Mouse (Mus musculus) hindbrain, embryonic 13.5 days (tissue): ENCODE data around the gene Zfp592. TPM values are rescaled to one million over a fixed set of nuclear protein-coding genes. Genes with fewer than 3 reads are reported as not detected.

Experiments used
- polyA plus RNA-seq: library from polyadenylated mRNA; unstranded; fragments of >200 nt; fragmentation: Nextera tagmentation; extraction: Ambion mirVana; gene quantifications from 2 replicates; pipeline ENCODE4 v1.2.1, GENCODE M21; 2015

The Zfp592 gene
- polyA plus RNA-seq, 1 experiment from 2014 or later: 8.8 TPM

Other genes starting within 250 kb of the Zfp592 start
- gene Iqgap1, start 167.7 kb upstream of the Zfp592 start, polyA plus RNA-seq: 21.1 and 23.6 TPM in 2 replicates
- gene Zscan2, start 132.8 kb upstream of the Zfp592 start, polyA plus RNA-seq: 5.3 and 5.8 TPM in 2 replicates
- gene Wdr73, start 92.4 kb upstream of the Zfp592 start, polyA plus RNA-seq: 36.5 and 41.5 TPM in 2 replicates
- gene Nmb, start 88.6 kb upstream of the Zfp592 start, polyA plus RNA-seq: 7.4 and 8.0 TPM in 2 replicates
- gene Sec11a, start 45.9 kb upstream of the Zfp592 start, polyA plus RNA-seq: 174 and 177 TPM in 2 replicates
- gene Alpk3, start 63.9 kb downstream of the Zfp592 start, polyA plus RNA-seq: 0.14 and 0.16 TPM in 2 replicates
- not detected in 2 replicates for gene Slc28a1, start 121.1 kb downstream of the Zfp592 start, polyA plus RNA-seq
- gene Pde8a, start 219.9 kb downstream of the Zfp592 start, polyA plus RNA-seq: 2.1 and 2.5 TPM in 2 replicates